20 mouse cellular contexts compared by ENCODE assay signal in the genomic region with DNA sequence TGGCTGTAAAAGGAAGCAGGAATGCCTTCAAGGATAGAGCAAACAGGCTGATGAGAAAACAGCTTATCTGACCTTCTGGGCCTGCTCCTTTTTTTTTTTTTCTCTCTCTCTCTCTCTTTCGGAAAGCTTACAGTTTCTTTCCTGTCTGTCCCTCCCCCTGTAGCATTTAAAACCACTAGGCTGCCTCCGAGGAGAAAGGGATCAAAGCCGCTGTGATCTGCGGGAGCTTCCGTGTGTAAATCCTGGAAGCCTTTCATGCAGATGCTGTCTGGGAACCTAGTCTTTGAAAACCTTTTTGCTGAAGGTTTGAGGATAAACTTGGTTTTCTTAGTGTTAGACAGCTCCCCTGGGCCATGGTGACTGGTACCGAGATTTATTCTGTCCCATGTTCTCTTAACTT. TPM values are rescaled to one million over a fixed set of nuclear protein-coding genes. Genes with fewer than 3 reads are reported as not detected.
DNase-seq lines count a peak whose midpoint lies in the region; ATAC-seq and TF ChIP-seq lines count a peak whose summit lies in the region.
"Had no signal": no experiment of that assay in that cellular context is flagged by ENCODE, and none has a peak within 500 bp of the region (broad histone marks: within the 10 kb centered on the region; RNA-seq: fewer than 3 reads in every experiment).

No protein-coding gene starts in this region.

- no peak overlapping the region; the same call in 1 of the 2 replicates for H3K27ac ChIP-seq in midbrain, embryonic 10.5 days (replicated peaks)
- no peak overlapping the region for H3K27ac ChIP-seq in midbrain, postnatal 0 days (ENCODE audit: low read depth, low read length)
- H3K27ac ChIP-seq in midbrain, embryonic 11.5 days (ENCODE audit: low read depth, low read length): no peak overlapping the region
- H3K27ac ChIP-seq: forebrain, embryonic 13.5 days; hindbrain, embryonic 12.5 days; layer of hippocampus, adult 2 months; neural tube, embryonic 15.5 days had no signal

- H3K9ac ChIP-seq in midbrain, postnatal 0 days (replicated peaks; ENCODE audit: low read length, poor library complexity, severe bottlenecking): no peak overlapping the region
- H3K9ac ChIP-seq in midbrain, embryonic 11.5 days (ENCODE audit: low read length): no peak overlapping the region
- H3K9ac ChIP-seq: forebrain, embryonic 13.5 days; hindbrain, embryonic 12.5 days; neural tube, embryonic 15.5 days had no signal

- H3K4me1 ChIP-seq in midbrain, embryonic 10.5 days: peaks cover 3% of the 10 kb centered on the region
- no peaks in the 10 kb centered on the region for H3K4me1 ChIP-seq in midbrain, postnatal 0 days (ENCODE audit: insufficient read depth, low read length)
- no peaks in the 10 kb centered on the region for H3K4me1 ChIP-seq in midbrain, embryonic 11.5 days (ENCODE audit: control insufficient read depth, insufficient read depth, low read length)
- H3K4me1 ChIP-seq: forebrain, embryonic 13.5 days; hindbrain, embryonic 12.5 days; neural tube, embryonic 15.5 days had no signal

- no peak overlapping the region for H3K4me3 ChIP-seq in midbrain, embryonic 10.5 days
- H3K4me3 ChIP-seq in midbrain, postnatal 0 days (ENCODE audit: low read depth, low read length): no peak overlapping the region
- no peak overlapping the region for H3K4me3 ChIP-seq in midbrain, embryonic 11.5 days (ENCODE audit: low read depth, low read length)
- H3K4me3 ChIP-seq: forebrain, embryonic 13.5 days; hindbrain, embryonic 12.5 days; layer of hippocampus, adult 2 months; neural tube, embryonic 15.5 days had no signal

- no peak for ATAC-seq in midbrain, postnatal 0 days (ENCODE audit: low FRiP score)
- no peak for ATAC-seq in midbrain, embryonic 11.5 days (ENCODE audit: low FRiP score)
- ATAC-seq: forebrain, embryonic 13.5 days; inflammation-experienced regulatory T-cells, adult 6 months had no signal

- no peaks in the 10 kb centered on the region for H3K36me3 ChIP-seq in midbrain, embryonic 10.5 days
- H3K36me3 ChIP-seq in midbrain, postnatal 0 days (ENCODE audit: insufficient read depth, low read length): no peaks in the 10 kb centered on the region
- no peaks in the 10 kb centered on the region for H3K36me3 ChIP-seq in midbrain, embryonic 11.5 days (ENCODE audit: control insufficient read depth, insufficient read depth, low read length)
- H3K36me3 ChIP-seq: hindbrain, embryonic 12.5 days; neural tube, embryonic 15.5 days had no signal

- no peaks in the 10 kb centered on the region for H3K9me3 ChIP-seq in midbrain, embryonic 10.5 days (replicated peaks)
- no peaks in the 10 kb centered on the region for H3K9me3 ChIP-seq in midbrain, postnatal 0 days (ENCODE audit: low read length)
- H3K9me3 ChIP-seq in midbrain, embryonic 11.5 days (ENCODE audit: control insufficient read depth, low read length): no peaks in the 10 kb centered on the region
- H3K9me3 ChIP-seq: forebrain, embryonic 13.5 days; hindbrain, embryonic 12.5 days; neural tube, embryonic 15.5 days had no signal

- H3K27me3 ChIP-seq in midbrain, embryonic 10.5 days (ENCODE audit: low read depth, poor library complexity, severe bottlenecking): no peaks in the 10 kb centered on the region
- no peaks in the 10 kb centered on the region for H3K27me3 ChIP-seq in midbrain, postnatal 0 days (ENCODE audit: insufficient read depth, low read length)
- H3K27me3 ChIP-seq in midbrain, embryonic 11.5 days (ENCODE audit: control insufficient read depth, insufficient read depth, low read length): no peaks in the 10 kb centered on the region
- H3K27me3 ChIP-seq: forebrain, embryonic 13.5 days; hindbrain, embryonic 12.5 days; neural tube, embryonic 15.5 days had no signal

- TF ChIP-seq CTCF in midbrain, postnatal 0 days (IDR thresholded peaks at IDR 0.05): no peak

- DNase-seq in midbrain, embryonic 10.5 days (ENCODE audit: low spot score): peak; percentile 16
- DNase-seq in midbrain, postnatal 0 days (ENCODE audit: low spot score): no peak
- DNase-seq in embryo, embryonic 9.5 days (ENCODE audit: extremely low spot score): peak; percentile 7
- peak; percentile 80 for DNase-seq in midbrain, embryonic 11.5 days (ENCODE audit: low spot score, missing footprints)
- no peak for DNase-seq in gastrocnemius, postnatal 10 days
- no peak for DNase-seq in urinary bladder, postnatal 36 days (ENCODE audit: low spot score in 2 of 2)
- DNase-seq in spleen, postnatal 36 days (ENCODE audit: low spot score in 2 of 2): no peak
- DNase-seq: adrenal gland, postnatal 10 days; cerebellum, adult 9-11 months; heart, postnatal 14 days; kidney, adult 2 months; kidney, postnatal 10 days; lung, adult 18-20 months; spleen, adult 18-20 months; thymus, adult 18-20 months had no signal

- WGBS in midbrain, embryonic 10.5 days: 23% methylated on average over 6 of the region's 6 CpGs
- 12% methylated on average over 6 of the region's 6 CpGs for WGBS in midbrain, postnatal 0 days
- WGBS in midbrain, embryonic 11.5 days: 11% methylated on average over 6 of the region's 6 CpGs

- no peak overlapping the region for H3K4me2 ChIP-seq in midbrain, postnatal 0 days (ENCODE audit: low read depth, low read length, poor library complexity, severe bottlenecking)
- no peak overlapping the region for H3K4me2 ChIP-seq in midbrain, embryonic 11.5 days
- H3K4me2 ChIP-seq: forebrain, embryonic 13.5 days; hindbrain, embryonic 12.5 days; neural tube, embryonic 15.5 days had no signal

RNA-seq across cellular contexts. Expression of gene Cask, which starts 30.8 kb away (rescaled TPM):
- polyA plus RNA-seq in midbrain, embryonic 10.5 days (2016; fragmentation: Nextera tagmentation; extraction: Ambion mirVana): 12.4 and 15.7 TPM in 2 replicates
- total RNA-seq in midbrain, postnatal 0 days (2014; rRNA removed): 146 and 210 TPM in 2 replicates
- 74.4 and 79.5 TPM in 2 replicates for polyA plus RNA-seq in midbrain, postnatal 0 days (2015; fragmentation: Nextera tagmentation; extraction: Ambion mirVana)
- polyA plus RNA-seq in midbrain, embryonic 11.5 days (2014; fragmentation: Nextera tagmentation; extraction: Ambion mirVana): 19.7 and 20.0 TPM in 2 replicates
- 10 to 100 TPM; 26.3 to 37.7 TPM for total RNA-seq in gastrocnemius, postnatal 10 days (2021)

Comparison
In these comparisons a context has a peak if more than half of its experiments do, and no peak if none do; other contexts are left out.
1. DNase-seq: peak in midbrain, embryonic 10.5 days (single experiment), embryo, embryonic 9.5 days (single experiment) and midbrain, embryonic 11.5 days (single experiment); none in midbrain, postnatal 0 days (single experiment), gastrocnemius, postnatal 10 days (single experiment), urinary bladder, postnatal 36 days (0 of 2) and spleen, postnatal 36 days (0 of 2).